Mouse (Mus musculus) limb, embryonic 11.5 days (tissue): Measurements from ENCODE around the gene Cdip1. TPM values are rescaled to one million over a fixed set of nuclear protein-coding genes. Genes with fewer than 3 reads are reported as not detected.
A peak's percentile ranks its signal among the peaks of the same experiment; 100 is the strongest.

Experiments
- ATAC-seq: fragments of 200-750 bp; cut with Nextera tagmentation; 2 replicates; pipeline ENCODE4 v1.8.0; 2017; ENCODE audit warnings: low read depth; ENCODE audit not compliant: insufficient number of reproducible peaks, low FRiP score, low TSS enrichment
- DNase-seq: peaks from one replicate; pipeline ENCODE4 v3.0.0-alpha.2; 2015; ENCODE audit warnings: low spot score
- H3K27ac ChIP-seq: fragments of 300-500 bp; sonication (generic); replicated peaks from 2 replicates; pipeline ENCODE4 v1.5.1; 2014; ENCODE audit warnings: low read depth, mild to moderate bottlenecking, low read length
- H3K27me3 ChIP-seq: fragments of 300-500 bp; sonication (generic); 2 replicates; pipeline ENCODE4 v1.6.1; 2014; ENCODE audit warnings: mild to moderate bottlenecking, low read length, mixed read lengths; ENCODE audit not compliant: control insufficient read depth, insufficient read depth
- H3K36me3 ChIP-seq: fragments of 300-500 bp; sonication (generic); 2 replicates; pipeline ENCODE4 v1.6.1; 2014; ENCODE audit warnings: mild to moderate bottlenecking, low read length, moderate library complexity, mixed read lengths; ENCODE audit not compliant: control insufficient read depth, insufficient read depth
- H3K4me1 ChIP-seq: fragments of 300-500 bp; sonication (generic); 2 replicates; pipeline ENCODE4 v1.6.1; 2014; ENCODE audit warnings: low read length, mixed read lengths; ENCODE audit not compliant: control insufficient read depth, insufficient read depth
- H3K4me2 ChIP-seq: fragments of 300-500 bp; sonication (generic); 2 replicates; pipeline ENCODE4 v1.6.1; 2014; ENCODE audit warnings: low read depth, mild to moderate bottlenecking, moderate library complexity; ENCODE audit not compliant: severe bottlenecking
- H3K4me3 ChIP-seq: fragments of 300-500 bp; sonication (generic); 2 replicates; pipeline ENCODE4 v1.5.1; 2014; ENCODE audit warnings: low read depth, low read length
- H3K9ac ChIP-seq: fragments of 300-500 bp; sonication (generic); 2 replicates; pipeline ENCODE4 v1.6.1; 2014; ENCODE audit warnings: mild to moderate bottlenecking, low read length
- H3K9me3 ChIP-seq: fragments of 300-500 bp; sonication (generic); 2 replicates; pipeline ENCODE4 v1.6.1; 2016; ENCODE audit warnings: low read length; ENCODE audit not compliant: control insufficient read depth
- WGBS: fragments of 180-500 bp; shearing (Covaris S2); extraction: QIAGEN DNeasy Blood & Tissue Kit; methylation state at CpG from one replicate; pipeline ENCODE4 v1.1.7; 2014; 5-methylcytosine and 5-hydroxymethylcytosine counted together
- polyA plus RNA-seq: library from polyadenylated mRNA; unstranded; fragments of >200 nt; fragmentation: Nextera tagmentation; extraction: Ambion mirVana; gene quantifications from 2 replicates; pipeline ENCODE4 v1.2.1, GENCODE M21; 2014

The Cdip1 gene
- polyA plus RNA-seq = 82.2 and 89.5 TPM in 2 replicates

DNA sequence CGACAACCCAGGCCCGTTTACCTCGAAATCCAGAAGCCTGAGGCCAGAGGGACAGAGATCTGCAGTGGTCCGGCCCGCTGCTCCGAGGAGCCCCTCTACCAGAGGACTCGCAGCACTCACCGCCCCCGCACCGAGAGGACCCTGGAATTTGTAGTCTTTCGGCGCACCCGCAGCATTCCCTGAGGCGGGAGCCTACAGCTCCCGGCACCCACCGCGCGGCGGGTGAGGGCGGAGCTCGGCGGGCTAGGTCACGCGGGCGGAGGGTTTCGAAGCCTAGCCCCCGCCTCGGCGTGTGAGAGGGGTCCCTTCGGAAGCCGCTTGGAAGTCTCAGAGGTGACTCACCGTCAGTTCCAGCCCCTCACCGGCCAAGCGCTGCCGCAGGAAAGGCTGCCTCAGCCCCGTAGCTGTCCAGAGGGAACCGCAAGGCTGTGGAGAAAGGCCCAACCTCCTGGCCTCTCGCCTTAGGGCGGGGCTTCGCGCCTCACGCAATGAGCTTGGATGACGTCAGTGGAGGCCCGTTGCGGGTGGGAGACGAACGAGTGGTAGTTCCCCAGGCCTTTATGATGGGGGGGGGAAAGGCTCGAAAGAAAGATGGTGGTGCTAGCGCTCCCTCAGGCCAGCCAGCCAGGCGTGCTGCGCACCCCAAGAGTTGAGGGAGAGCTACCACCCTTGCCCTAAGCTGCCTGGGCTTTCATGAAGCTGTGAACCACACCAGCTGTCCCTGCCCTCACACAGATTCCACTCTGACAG, at the start of gene Cdip1:
Cdip1 (minus strand) TSS at position 483 of the 750 bp plus-strand sequence.
- Histone ChIP-seq H3K9ac (peak within 1 kb of the TSS; percentile 90), H3K9me3 (no peaks in the 10 kb centered on the region), H3K4me1 (peaks cover 12% of the 10 kb centered on the region), H3K27me3 (no peaks in the 10 kb centered on the region), H3K4me3 (peak within 1 kb of the TSS; percentile 84), H3K4me2 (peak within 1 kb of the TSS; percentile 81), H3K36me3 (no peaks in the 10 kb centered on the region), H3K27ac (peak within 1 kb of the TSS; percentile 97)
- under 1% methylated on average over 51 of the region's 51 CpGs for WGBS
- DNase-seq (peak; percentile 95), ATAC-seq (peak; percentile 97)

DNA sequence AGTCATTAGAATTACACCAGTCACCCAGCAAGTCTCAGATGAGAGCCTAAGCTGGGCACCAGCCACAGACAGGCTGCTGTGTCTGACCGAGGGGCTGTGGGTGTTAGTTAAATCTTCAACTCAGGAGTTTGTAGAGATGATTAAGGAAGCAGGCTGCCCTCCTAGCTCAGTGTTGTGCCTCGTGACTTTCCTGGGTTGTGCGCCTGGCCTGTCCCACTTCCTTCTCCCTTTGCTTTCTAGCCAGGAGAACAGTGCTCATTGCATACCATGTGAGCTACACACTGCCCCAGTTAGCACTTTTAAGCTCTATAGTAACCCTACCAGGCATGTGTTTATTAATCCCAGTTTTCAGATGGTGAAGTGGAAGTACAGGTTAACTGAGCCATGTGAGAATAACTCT, 49.5 kb upstream of the Cdip1 start:
- H3K36me3 ChIP-seq = no peaks in the 10 kb centered on the region
- H3K9me3 ChIP-seq = no peaks in the 10 kb centered on the region
- no peak overlapping the region for H3K9ac ChIP-seq
- no peaks in the 10 kb centered on the region for H3K27me3 ChIP-seq
- DNase-seq (no peak), ATAC-seq (no peak)
- no peaks in the 10 kb centered on the region for H3K4me1 ChIP-seq
- WGBS = 77% methylated on average over 3 of the region's 3 CpGs
- H3K4me2 ChIP-seq = no peak overlapping the region
- H3K4me3 ChIP-seq = no peak overlapping the region
- no peak overlapping the region for H3K27ac ChIP-seq

DNA sequence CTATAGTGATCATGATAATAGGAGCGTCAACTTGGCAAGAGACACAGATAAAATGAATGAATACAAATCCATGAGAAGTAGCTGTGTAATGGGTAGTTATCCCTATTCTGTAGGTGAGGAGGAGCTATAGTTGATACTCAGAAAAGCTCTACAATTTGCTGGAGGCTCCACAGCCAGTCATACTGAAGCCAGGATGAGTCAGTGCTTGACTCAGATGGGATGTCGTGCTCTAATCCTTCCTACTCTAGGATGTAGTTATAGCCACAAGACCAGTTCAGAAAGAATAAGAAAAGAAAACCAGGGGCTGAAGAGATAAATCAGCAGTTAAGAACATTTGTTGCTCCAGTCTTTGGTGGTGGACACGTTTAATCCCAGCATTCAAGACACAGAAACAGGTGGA, 47.5 kb upstream of the Cdip1 start:
- Histone ChIP-seq H3K36me3 (no peaks in the 10 kb centered on the region), H3K9me3 (no peaks in the 10 kb centered on the region), H3K4me2 (no peak overlapping the region), H3K9ac (no peak overlapping the region), H3K4me3 (no peak overlapping the region), H3K27ac (no peak overlapping the region), H3K4me1 (no peaks in the 10 kb centered on the region), H3K27me3 (no peaks in the 10 kb centered on the region)
- no peak for ATAC-seq
- no peak for DNase-seq
- WGBS = 85% methylated on average over 3 of the region's 3 CpGs

DNA sequence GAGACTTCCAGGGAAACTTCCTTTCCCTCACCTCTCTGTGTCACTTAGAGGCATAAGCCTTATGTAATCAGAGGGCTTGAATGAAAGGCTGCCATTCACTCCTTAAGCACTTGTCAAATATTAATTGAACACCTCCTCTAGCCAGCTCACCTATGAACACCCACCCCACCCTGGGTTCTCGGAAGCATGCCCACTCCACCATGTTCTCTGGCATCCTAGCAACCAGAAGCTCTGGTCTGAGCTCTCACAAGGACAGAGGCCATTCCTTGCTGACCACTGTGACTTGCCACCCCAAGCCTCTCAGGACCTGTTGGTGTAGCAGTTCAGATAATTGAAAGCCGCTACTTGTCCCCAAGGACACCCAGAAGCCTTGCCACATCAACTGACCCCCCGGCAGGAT, 45.1 kb upstream of the Cdip1 start, which contains the start of gene 4930562C15Rik:
4930562C15Rik (plus strand) TSS at position 226 of the 400 bp plus-strand sequence.
- Histone ChIP-seq H3K36me3 (no peaks in the 10 kb centered on the region), H3K27me3 (no peaks in the 10 kb centered on the region), H3K9ac (no peak within 1 kb of the TSS), H3K9me3 (no peaks in the 10 kb centered on the region), H3K4me1 (no peaks in the 10 kb centered on the region), H3K4me3 (no peak within 1 kb of the TSS), H3K4me2 (no peak within 1 kb of the TSS), H3K27ac (no peak within 1 kb of the TSS)
- WGBS = 87% methylated on average over 3 of the region's 3 CpGs
- ATAC-seq = no peak
- DNase-seq = no peak

DNA sequence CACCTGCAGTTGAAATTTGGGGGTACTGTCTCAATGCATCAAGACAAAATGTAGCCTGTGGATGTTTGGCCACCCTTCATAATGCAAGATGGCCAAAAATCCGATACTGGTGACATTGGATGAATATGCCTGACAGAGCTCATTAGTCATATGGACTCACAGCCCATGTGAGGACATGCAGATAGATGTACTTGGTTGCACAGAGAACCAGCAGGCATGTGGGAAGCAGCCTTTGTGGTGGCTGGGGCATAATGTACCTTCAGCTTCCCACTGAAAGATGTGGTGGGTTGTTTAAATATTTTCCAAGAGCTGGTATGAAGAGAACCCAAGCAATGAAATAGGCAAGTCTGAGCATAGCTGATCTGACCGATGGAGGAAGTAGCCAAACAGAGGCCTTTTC, 43.8 kb upstream of the Cdip1 start:
- H3K27ac ChIP-seq = no peak overlapping the region
- H3K9ac ChIP-seq = no peak overlapping the region
- no peaks in the 10 kb centered on the region for H3K36me3 ChIP-seq
- no peak overlapping the region for H3K4me2 ChIP-seq
- WGBS = 73% methylated on average over 2 of the region's 2 CpGs
- H3K4me1 ChIP-seq = no peaks in the 10 kb centered on the region
- DNase-seq (no peak), ATAC-seq (no peak)
- H3K9me3 ChIP-seq = no peaks in the 10 kb centered on the region
- H3K27me3 ChIP-seq = no peaks in the 10 kb centered on the region
- no peak overlapping the region for H3K4me3 ChIP-seq

GRCm38 (mm10) chr16:4831650-4832419, 41.7 kb upstream of the Cdip1 start:
- DNase-seq (no peak), ATAC-seq (no peak)
- no peak overlapping the region for H3K4me2 ChIP-seq
- H3K4me3 ChIP-seq = no peak overlapping the region
- H3K4me1 ChIP-seq = no peaks in the 10 kb centered on the region
- H3K27me3 ChIP-seq = no peaks in the 10 kb centered on the region
- H3K36me3 ChIP-seq = no peaks in the 10 kb centered on the region
- no peaks in the 10 kb centered on the region for H3K9me3 ChIP-seq
- no peak overlapping the region for H3K27ac ChIP-seq
- 72% methylated on average over 15 of the region's 15 CpGs for WGBS
- H3K9ac ChIP-seq = no peak overlapping the region

DNA sequence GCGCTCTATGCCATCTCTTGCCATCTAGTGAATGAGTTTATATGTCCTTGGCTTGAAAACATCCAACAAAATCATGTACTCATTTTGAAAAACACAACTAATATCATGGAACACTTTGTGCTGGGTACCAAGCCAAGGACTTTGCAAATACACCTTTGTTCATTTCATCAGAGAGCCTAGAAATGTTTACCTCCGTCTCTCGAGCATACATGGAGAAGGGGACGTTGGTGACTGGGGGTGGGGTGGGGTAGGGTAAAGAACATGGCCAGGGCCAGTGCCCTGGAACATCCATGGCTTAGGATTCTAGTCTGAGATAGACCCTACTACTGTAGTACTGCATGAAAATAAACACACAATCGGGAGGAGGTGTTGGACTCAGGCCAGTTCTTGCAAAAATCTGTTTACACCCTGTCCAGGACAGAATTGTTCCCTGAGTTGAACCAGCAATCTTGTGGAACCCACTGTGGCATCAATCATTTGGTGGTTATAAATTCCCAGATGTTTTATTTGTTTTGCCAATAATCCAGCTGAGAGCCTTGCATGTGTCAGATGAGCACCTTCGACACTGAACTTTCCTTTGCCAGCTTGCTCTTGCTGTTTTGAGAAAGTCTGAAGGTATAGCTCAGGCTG, 39.3 kb upstream of the Cdip1 start:
- H3K4me3 ChIP-seq = no peak overlapping the region
- no peak for ATAC-seq
- no peak overlapping the region for H3K27ac ChIP-seq
- no peak overlapping the region for H3K9ac ChIP-seq
- no peak overlapping the region for H3K4me2 ChIP-seq
- DNase-seq = no peak
- no peaks in the 10 kb centered on the region for H3K36me3 ChIP-seq
- H3K4me1 ChIP-seq = no peaks in the 10 kb centered on the region
- H3K27me3 ChIP-seq = no peaks in the 10 kb centered on the region
- no peaks in the 10 kb centered on the region for H3K9me3 ChIP-seq
- WGBS = 87% methylated on average over 6 of the region's 6 CpGs

GRCm38 (mm10) chr16:4827639-4828038, 37.5 kb upstream of the Cdip1 start:
- Histone ChIP-seq H3K4me1 (no peaks in the 10 kb centered on the region), H3K9me3 (no peaks in the 10 kb centered on the region), H3K4me2 (no peak overlapping the region), H3K4me3 (no peak overlapping the region), H3K27me3 (no peaks in the 10 kb centered on the region), H3K27ac (no peak overlapping the region), H3K9ac (no peak overlapping the region), H3K36me3 (no peaks in the 10 kb centered on the region)
- ATAC-seq = no peak
- DNase-seq = no peak
- whole genome bisulfite sequencing = 87% methylated on average over 5 of the region's 5 CpGs
